Mouse (Mus musculus): ENCODE measurements around the gene Rnf24. TPM values are rescaled to one million over a fixed set of nuclear protein-coding genes. Genes with fewer than 3 reads are reported as not detected.
A peak's percentile ranks its signal among the peaks of the same experiment; 100 is the strongest.

The Rnf24 gene
- total RNA-seq, 2 experiments from 2014 or later = 2.9 to 3.2 TPM

DNA sequence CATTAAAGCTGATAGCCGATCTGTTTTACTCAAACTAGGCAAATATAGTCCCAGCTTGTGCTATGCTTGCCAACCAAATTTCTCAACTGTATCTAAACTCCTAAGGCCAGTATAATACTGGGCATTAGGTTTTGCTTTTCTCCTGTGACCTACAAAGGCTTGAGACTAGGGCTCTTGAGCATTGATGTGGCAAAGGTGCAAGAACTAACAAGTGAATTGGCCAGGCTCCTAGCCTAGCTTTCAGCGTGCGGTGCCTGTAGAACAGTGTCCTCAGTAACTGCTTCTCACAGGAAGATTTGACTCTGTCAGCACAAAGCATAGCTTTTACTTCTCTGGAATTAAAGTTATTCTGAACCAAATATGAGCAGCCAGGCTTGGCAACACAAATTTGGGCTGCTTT is 77.2 kb downstream of the Rnf24 start:
- no peak for DNase-seq
- intact Hi-C loops (cut with DNase I) = no loop called here

GRCm38 (mm10) chr2:131265056-131265455 is 87.6 kb downstream of the Rnf24 start:
- no peak for DNase-seq
- intact Hi-C loops (cut with DNase I) = loop anchor here (10.0 kb wide), 1 partner anchor 990 kb away; the partner anchor contains the start of gene Nop56

- intact Hi-C loops (cut with DNase I) = loop anchor here (10.0 kb wide), 1 partner anchor 989 kb away; the partner anchor contains the start of gene Nop56
Observed at GRCm38 (mm10) chr2:131264027-131264426, 88.7 kb downstream of the Rnf24 start.

DNA sequence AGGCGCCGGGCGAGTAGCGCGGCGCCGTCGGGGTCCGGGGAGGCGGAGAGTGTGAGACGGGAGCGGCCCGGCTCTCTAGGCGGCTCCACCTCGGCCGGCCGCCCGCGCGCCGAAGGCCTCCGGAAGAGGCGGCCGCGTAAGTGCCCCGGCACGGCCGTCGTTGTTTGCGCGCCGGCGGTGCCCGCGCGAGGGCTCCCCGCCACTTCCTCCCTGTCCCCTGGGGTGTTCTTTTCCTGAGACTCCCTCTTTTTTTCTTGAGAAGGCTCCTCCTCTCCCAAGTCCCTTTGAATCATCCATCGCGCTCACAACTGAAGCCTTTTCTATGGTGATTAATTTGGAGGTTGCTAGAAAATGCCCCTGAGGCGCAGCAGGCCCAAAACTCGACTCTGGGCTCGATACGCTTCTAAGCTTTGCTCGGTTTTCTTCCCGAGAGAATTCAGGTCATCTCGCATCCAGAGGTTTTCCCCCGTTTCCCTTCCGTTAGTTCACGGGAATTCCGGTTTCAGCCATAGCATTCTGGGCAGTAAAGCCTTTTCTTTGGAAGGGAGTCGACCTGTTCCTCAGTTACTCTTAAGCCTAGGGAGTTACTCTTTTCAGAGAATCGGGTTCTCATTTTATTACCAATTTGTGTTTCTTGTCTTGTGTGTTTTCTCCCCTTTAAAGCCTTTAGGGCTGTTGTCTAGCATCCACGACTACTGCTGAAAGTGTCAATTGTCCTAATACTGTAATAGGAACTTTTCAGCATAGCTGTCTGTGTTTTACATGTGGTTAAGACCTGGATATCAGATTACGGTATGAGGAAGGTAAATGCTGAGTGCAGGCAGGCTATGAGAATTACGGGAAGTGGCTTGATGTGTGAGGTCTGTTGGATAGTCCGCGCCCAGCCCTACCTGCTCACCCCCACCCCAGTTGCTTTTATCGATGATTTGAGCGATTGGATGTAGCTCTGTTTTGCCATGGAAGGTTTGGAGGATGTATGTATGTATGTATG is 89.7 kb downstream of the Rnf24 start:
- intact Hi-C loops (cut with DNase I) = loop anchor here (2.0 to 10.0 kb wide), 3 partner anchors 54 to 988 kb away; partner anchors contain the start of gene Nop56
- DNase-seq = no peak

More at GRCm38 (mm10) chr2:131264027-131264426, 88.7 kb downstream of the Rnf24 start:
- no peak for DNase-seq

DNA sequence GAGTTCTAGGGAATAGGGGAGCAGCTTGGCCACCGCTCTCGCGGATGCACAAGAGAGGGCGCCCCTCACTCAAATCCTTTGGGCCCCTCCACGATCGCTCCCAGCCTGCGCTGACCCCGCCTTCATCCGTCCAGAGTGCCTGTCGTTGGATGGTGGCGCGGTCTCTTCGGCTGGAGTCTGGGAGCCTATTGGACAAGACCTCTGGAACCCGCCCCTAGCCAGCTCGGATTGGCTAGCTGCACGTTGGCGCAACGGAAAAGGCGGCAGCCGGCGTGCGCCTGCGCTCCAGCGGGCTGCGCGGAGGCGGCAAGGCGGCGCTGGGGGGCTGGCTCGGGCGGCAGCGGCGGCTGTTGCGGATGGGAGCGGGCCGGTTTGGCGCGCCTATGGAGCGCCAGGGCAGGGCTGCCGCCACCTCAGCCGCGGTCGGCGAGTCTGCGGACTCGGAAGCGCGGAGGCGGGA is 90.4 kb downstream of the Rnf24 start, which contains the start of gene Pank2:
TSS of gene Pank2 (plus strand) at position 283 of the 460 bp plus-strand sequence.
- DNase-seq = peak; percentile 95 to 96
- intact Hi-C loops (cut with DNase I) = loop anchor here (2.0 to 10.0 kb wide), 3 partner anchors 53 to 987 kb away; partner anchors contain the start of gene Nop56

DNA sequence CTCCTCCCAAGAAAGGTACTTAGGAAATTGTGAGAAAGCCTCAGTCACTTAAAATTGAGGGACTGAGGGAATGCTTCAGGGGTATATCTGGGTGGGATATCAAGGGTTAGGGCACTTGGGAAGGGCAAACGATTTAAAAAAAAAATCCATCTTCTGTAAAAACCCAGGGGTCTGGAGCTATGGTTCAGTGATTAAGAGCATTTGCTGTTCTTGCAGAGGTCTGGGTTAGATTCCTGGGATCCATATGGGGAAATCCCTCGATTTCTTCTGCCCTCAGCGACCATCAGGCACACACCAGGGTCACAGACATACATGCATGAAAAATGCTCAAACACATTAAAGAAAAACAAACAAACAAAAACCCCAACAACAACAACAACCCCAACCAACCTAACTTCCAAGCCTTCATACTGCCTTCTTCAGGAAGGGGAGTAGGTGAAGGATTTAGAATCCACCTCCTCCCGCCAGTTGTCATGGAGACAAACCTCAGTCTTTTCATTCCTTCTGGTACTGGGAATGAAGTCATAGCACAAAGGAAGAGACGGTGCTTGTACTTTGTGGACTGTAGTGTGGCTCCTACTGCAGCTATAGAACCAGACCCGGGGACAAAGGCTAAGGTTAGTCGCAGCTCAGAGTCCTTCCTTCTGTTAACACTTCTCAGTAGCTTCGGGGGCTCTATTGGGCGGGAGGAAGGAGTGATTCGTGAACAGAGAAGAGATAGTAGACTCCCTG is 91.0 kb downstream of the Rnf24 start:
- intact Hi-C loops (cut with DNase I) = loop anchor here (2.0 to 10.0 kb wide), 3 partner anchors 53 to 987 kb away; partner anchors contain the start of gene Nop56

DNA sequence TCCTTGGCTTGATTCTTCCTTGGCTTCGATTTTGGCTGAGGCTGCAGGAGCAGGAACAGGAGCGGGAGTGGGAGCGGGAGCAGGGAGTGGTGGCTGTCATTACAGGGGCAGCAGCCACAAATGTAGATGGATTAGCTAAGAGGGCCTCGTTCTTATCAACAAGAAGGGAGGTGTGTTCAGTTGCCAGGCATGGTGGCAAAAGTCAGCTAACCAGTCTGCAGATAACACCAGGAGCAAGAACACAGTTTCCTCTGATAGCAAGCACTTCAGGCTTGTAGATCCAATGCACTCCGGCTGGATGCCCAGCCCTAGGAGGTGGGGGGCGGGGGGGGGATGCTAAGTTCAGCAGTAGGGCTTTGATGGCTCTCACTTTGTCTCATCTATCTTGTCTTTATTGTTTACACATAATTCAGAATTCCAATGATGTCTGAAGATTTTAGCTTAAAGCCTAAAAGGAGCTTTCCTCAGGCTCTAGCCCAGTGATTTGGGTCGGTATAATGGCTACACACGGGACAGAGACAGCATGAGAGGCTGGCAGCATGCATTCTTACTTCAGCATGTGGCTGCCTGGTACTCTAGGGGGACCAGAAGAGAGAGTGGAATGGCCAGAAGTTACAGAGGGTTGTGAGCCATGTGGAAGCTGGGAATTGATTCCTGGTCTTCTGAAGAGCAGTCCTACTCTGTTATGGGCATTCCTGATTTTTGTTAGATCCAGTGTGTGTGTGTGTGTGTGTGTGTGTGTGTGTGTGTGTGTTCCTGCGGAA is 92.0 kb downstream of the Rnf24 start:
- DNase-seq = no peak
- intact Hi-C loops (cut with DNase I) = loop anchor here (10.0 kb wide), 1 partner anchor 986 kb away; the partner anchor contains the start of gene Nop56

More for the DNA sequence above, 91.0 kb downstream of the Rnf24 start:
- DNase-seq = no peak

- no peak for DNase-seq
- intact Hi-C loops (cut with DNase I) = loop anchor here (10.0 kb wide), 1 partner anchor 294 kb away; no protein-coding TSS in a partner anchor
Observed at GRCm38 (mm10) chr2:131258693-131259092, 94.0 kb downstream of the Rnf24 start.

DNA sequence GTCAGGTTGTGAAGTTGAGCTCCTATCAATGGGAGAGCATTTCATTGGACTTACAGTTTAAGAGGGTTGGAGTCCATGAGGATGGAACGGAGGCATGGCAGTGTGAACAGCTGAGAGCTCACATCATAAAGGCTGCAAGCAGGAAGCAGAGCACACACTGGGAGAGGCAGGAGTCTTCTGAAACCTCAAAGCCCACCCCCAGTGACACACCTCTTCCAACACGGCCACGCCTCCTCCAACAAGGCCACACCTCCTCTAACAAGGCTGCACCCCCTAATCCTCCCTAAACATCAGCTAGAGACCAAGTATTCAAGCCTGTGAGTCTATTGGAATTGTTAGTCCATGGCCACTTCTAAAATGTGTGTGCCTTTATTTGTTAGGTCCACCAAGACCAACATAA is 97.0 kb downstream of the Rnf24 start:
- no peak for DNase-seq
- intact Hi-C loops (cut with DNase I) = loop anchor here (2.0 to 10.0 kb wide), 4 partner anchors 45 to 291 kb away; partner anchors contain the start of gene Cenpb

- intact Hi-C loops (cut with DNase I) = loop anchor here (1.0 to 10.0 kb wide), 5 partner anchors 44 to 290 kb away; partner anchors contain the start of gene Cenpb
- DNase-seq = peak in 1 of 2 experiments; percentile 21
Observed at GRCm38 (mm10) chr2:131254329-131254713, 98.4 kb downstream of the Rnf24 start.

DNA sequence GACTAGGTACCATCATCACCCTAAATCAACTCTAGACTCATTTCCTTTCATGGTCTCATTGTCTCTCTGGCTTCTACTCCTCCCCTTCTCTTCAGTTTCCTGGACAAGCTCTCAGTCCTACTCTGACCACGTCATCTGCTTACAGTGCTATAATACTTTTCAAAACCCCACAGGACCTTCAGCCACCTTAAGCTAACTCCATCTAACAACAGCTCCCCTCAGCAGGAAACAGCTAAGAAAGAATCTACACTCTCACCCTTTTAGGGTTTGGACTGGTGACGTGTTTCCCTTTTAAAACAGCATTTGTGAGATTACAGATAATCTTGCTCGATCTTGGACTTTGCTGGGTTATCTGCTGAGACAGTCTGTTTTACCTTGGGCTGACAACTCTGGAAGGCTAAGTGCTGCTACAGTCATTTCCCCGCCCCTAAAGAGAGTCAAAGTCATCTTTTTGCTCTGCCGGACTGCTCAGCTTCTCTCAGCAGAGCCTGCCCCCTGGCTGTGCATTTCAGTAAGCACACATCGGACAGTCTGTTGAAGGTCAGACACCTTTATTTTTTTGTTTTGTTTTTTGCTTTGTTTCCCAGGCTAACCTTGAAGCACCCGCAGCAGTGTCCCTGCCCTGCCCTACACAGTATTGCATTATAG is 98.9 kb downstream of the Rnf24 start:
- peak; percentile 64 to 70 for DNase-seq
- intact Hi-C loops (cut with DNase I) = loop anchor here (1.0 to 10.0 kb wide), 5 partner anchors 43 to 289 kb away; partner anchors contain the start of gene Cenpb

Small RNA genes lying within 50 kb of the gene (microRNA-seq; reads per million reads assigned to microRNA genes)
- gene Mir103-2 (ENCODE audit: borderline number of aligned reads in 2 of 2) = 19.5 to 23.1 reads per million in 2 experiments

Other genes with a start within 250 kb of the Rnf24 start
- 10 to 100 TPM; 32.1 to 44.1 TPM for gene Hspa12b, start 225.6 kb downstream of the Rnf24 start, total RNA-seq (2021)
- gene Gm11037, start 219.4 kb downstream of the Rnf24 start, total RNA-seq (2021) = not detected
- gene 1700037H04Rik, start 192.8 kb downstream of the Rnf24 start, total RNA-seq (2021) = 10 to 100 TPM in 1 of 2 experiments, 1 to 10 TPM in 1; 9.7 to 12.8 TPM
- gene Cenpb, start 172.8 kb downstream of the Rnf24 start, total RNA-seq (2021) = 10 to 100 TPM; 85.1 to 86.2 TPM
- 1 to 10 TPM; 6.1 to 7.0 TPM for gene Cdc25b, start 165.9 kb downstream of the Rnf24 start, total RNA-seq (2021)
- 1 to 10 TPM; 5.7 to 6.2 TPM for gene Spef1, start 165.6 kb downstream of the Rnf24 start, total RNA-seq (2021)
- 10 to 100 TPM; 31.5 to 36.5 TPM for gene Ap5s1, start 145.8 kb downstream of the Rnf24 start, total RNA-seq (2021)
- 10 to 100 TPM; 63.9 to 69.7 TPM for gene Mavs, start 118.8 kb downstream of the Rnf24 start, total RNA-seq (2021)
- 10 to 100 TPM; 20.9 to 25.7 TPM for gene Pank2, start 90.4 kb downstream of the Rnf24 start, total RNA-seq (2021)
- 10 to 100 TPM; 21.4 to 22.2 TPM for gene Smox, start 138.6 kb upstream of the Rnf24 start, total RNA-seq (2021)
- gene Adra1d, start 209.4 kb upstream of the Rnf24 start, total RNA-seq (2021) = 1 to 10 TPM; 3.3 to 3.8 TPM

Measured in heart, postnatal 36 days (tissue).